Mouse (Mus musculus): Measurements from ENCODE around the gene Lrp5. TPM values are rescaled to one million over a fixed set of nuclear protein-coding genes. Genes with fewer than 3 reads are reported as not detected.

Gene Lrp5
- total and polyA plus RNA-seq, 3 experiments, result 16.1 to 31.9 TPM; not detected in 1

DNA sequence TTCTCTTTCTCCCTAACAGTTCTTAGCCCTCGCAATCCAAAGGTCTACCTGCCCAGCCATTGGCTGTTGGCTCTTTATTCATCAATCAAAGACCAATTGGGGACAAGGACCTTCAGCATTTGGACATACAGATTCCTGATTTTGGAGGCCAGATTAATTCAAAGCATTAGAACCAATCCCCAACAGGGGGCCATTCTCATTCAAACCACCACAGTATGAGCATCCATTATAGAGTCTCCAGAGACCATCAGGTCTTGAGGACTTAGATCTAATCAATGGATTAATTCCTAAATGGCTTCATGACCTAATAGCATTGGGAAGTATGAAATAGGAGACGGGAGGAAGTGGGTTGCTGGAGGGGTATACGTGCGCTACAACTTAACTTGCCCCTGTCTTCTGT is 16.1 kb upstream of the Lrp5 start:
- Histone ChIP-seq H3K36me3 (ENCODE audit: control insufficient read depth in 1 of 2, insufficient read depth in 2 of 2, low read length in 2 of 2) (no peaks in the 10 kb centered on the region; a peak in 1 of 4 replicates), H3K9ac (ENCODE audit: control insufficient read depth, low read depth, low read length, poor library complexity, severe bottlenecking) (no peak overlapping the region), H3K79me2 (ENCODE audit: control insufficient read depth, insufficient read depth, low read length, poor library complexity) (no peaks in the 10 kb centered on the region), H3K27ac (ENCODE audit: control insufficient read depth, low read depth, low read length) (no peak overlapping the region), H3K9me3 (replicated peaks; ENCODE audit: insufficient read depth, low read length) (no peaks in the 10 kb centered on the region), H3K27me3 (ENCODE audit: control insufficient read depth in 1 of 2, insufficient read depth in 2 of 2, low read length in 2 of 2) (no peaks in the 10 kb centered on the region), H3K4me1 (ENCODE audit: control insufficient read depth in 1 of 2, insufficient read depth in 2 of 2, low read length in 2 of 2) (peaks cover 0 to 2% of the 10 kb centered on the region in 2 experiments; a peak in 2 of 4 replicates), H3K4me3 (ENCODE audit: control insufficient read depth in 1 of 2, insufficient read depth in 1 of 2, low read depth in 2 of 2, low read length in 2 of 2) (no peak overlapping the region)
- no peak for TF ChIP-seq ELF1 (IDR thresholded peaks at IDR 0.05; ENCODE audit: low read depth, low read length)
- no peak for DNase-seq (ENCODE audit: low read depth, low spot score)

DNA sequence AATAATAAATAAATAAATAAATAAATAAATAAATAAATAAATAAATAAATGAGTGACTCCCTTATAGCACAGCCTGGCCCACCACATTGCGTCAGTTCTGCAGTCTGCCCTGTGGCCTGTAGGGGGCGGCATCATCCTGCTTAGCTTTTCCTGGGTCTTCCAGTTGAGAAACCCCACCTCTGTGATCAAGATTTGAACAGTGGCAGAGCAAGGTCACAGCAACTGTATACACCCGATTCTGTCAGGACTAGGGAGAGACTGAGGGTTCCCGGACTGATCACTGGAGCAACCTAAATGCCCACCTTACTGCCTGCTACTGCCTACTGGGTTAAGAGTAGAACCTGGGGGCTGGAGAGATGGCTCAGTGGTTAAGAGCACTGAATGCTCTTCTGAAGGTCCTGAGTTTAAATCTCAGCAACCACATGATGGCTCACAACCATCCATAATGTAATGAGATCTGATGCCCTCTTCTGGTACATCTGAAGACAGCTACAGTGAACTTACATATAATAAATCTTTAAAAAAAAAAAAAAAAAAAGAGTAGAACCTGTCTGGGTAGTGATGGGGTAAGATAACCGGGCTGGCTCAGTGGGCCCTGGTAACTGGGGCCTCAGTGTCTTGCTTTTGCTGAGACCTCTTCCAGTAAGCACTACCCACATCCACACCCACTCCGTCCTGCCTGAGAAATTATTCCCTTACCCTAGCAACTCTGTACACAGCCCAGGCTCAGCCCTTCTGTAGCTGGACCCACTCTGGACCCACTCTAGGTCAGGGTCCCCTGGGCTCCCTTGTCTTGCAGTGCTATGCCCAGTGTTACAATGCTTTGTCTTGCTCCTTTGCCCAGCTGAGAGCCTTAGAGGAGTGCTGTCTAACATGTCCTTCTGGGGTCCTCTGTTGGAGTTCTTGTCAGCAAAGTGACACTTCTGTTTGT is 13.4 kb upstream of the Lrp5 start:
- Histone ChIP-seq H3K79me2 (ENCODE audit: control insufficient read depth, insufficient read depth, low read length, poor library complexity) (no peaks in the 10 kb centered on the region), H3K27ac (ENCODE audit: control insufficient read depth, low read depth, low read length) (no peak overlapping the region), H3K4me3 (ENCODE audit: control insufficient read depth in 1 of 2, insufficient read depth in 1 of 2, low read depth in 2 of 2, low read length in 2 of 2) (no peak overlapping the region), H3K4me1 (ENCODE audit: control insufficient read depth in 1 of 2, insufficient read depth in 2 of 2, low read length in 2 of 2) (no peaks in the 10 kb centered on the region), H3K9ac (ENCODE audit: control insufficient read depth, low read depth, low read length, poor library complexity, severe bottlenecking) (no peak overlapping the region), H3K36me3 (ENCODE audit: control insufficient read depth in 1 of 2, insufficient read depth in 2 of 2, low read length in 2 of 2) (no peaks in the 10 kb centered on the region; a peak in 1 of 4 replicates), H3K27me3 (ENCODE audit: control insufficient read depth in 1 of 2, insufficient read depth in 2 of 2, low read length in 2 of 2) (no peaks in the 10 kb centered on the region), H3K9me3 (replicated peaks; ENCODE audit: insufficient read depth, low read length) (no peaks in the 10 kb centered on the region)
- TF ChIP-seq CTCF (IDR thresholded peaks at IDR 0.05 in 2 of 3, conservative IDR thresholded peaks at IDR 0.05 in 1 of 3; ENCODE audit: control insufficient read depth in 1 of 3, insufficient read depth in 1 of 3, low read depth in 2 of 3, low read length in 3 of 3, poor library complexity in 1 of 3, severe bottlenecking in 1 of 3), result peak; percentile 75 to 95 (median 86)
- TF ChIP-seq RCOR1 (IDR thresholded peaks at IDR 0.05; ENCODE audit: low read depth, low read length), result no peak
- TF ChIP-seq UBTF (IDR thresholded peaks at IDR 0.05; ENCODE audit: borderline replicate concordance, insufficient read depth, low read depth, low read length), result no peak
- peak; percentile 22; the same call in 1 of the 2 replicates for TF ChIP-seq SMC3 (IDR thresholded peaks at IDR 0.05; ENCODE audit: low read depth, low read length)
- TF ChIP-seq SIN3A (IDR thresholded peaks at IDR 0.05; ENCODE audit: low read length), result no peak
- no peak for TF ChIP-seq ZC3H11A (IDR thresholded peaks at IDR 0.05; ENCODE audit: low read depth, low read length)
- TF ChIP-seq RAD21 (IDR thresholded peaks at IDR 0.05; ENCODE audit: low read depth, low read length), result peak; percentile 67
- TF ChIP-seq ETS1 (IDR thresholded peaks at IDR 0.05; ENCODE audit: low read depth, low read length), result no peak
- TF ChIP-seq ZNF384 (IDR thresholded peaks at IDR 0.05; ENCODE audit: low read depth, low read length), result peak; percentile 73
- peak; percentile 81 for DNase-seq (ENCODE audit: low read depth, low spot score)

DNA sequence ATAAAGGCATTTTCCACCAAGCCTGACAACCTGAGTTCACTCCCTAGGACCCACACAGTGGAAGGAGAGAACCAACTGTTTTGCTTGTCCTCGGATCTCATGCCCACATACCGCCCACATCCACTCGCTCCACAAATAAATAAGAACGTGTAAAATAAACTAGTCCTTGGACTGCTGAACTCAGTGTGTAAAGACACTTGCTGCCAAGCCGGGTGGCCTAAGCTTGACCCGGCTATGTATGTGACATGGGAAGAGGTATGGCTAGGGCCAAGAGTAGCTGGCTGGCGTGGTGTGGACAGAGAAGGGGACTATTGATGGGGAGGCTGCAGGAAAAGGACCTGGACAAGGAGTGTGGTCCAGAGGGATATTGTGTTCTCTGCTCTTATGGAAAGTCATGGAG is 11.7 kb upstream of the Lrp5 start:
- Histone ChIP-seq H3K9me3 (replicated peaks; ENCODE audit: insufficient read depth, low read length) (no peaks in the 10 kb centered on the region), H3K27me3 (ENCODE audit: control insufficient read depth in 1 of 2, insufficient read depth in 2 of 2, low read length in 2 of 2) (no peaks in the 10 kb centered on the region), H3K4me1 (ENCODE audit: control insufficient read depth in 1 of 2, insufficient read depth in 2 of 2, low read length in 2 of 2) (no peaks in the 10 kb centered on the region), H3K79me2 (ENCODE audit: control insufficient read depth, insufficient read depth, low read length, poor library complexity) (no peaks in the 10 kb centered on the region), H3K4me3 (ENCODE audit: control insufficient read depth in 1 of 2, insufficient read depth in 1 of 2, low read depth in 2 of 2, low read length in 2 of 2) (no peak overlapping the region), H3K36me3 (ENCODE audit: control insufficient read depth in 1 of 2, insufficient read depth in 2 of 2, low read length in 2 of 2) (no peaks in the 10 kb centered on the region; a peak in 1 of 4 replicates), H3K27ac (ENCODE audit: control insufficient read depth, low read depth, low read length) (no peak overlapping the region), H3K9ac (ENCODE audit: control insufficient read depth, low read depth, low read length, poor library complexity, severe bottlenecking) (no peak overlapping the region)
- no peak for TF ChIP-seq RCOR1 (IDR thresholded peaks at IDR 0.05; ENCODE audit: low read depth, low read length)
- no peak for TF ChIP-seq HCFC1 (IDR thresholded peaks at IDR 0.05; ENCODE audit: low read depth, low read length)
- no peak for TF ChIP-seq MYB (IDR thresholded peaks at IDR 0.05; ENCODE audit: low read depth, low read length)
- no peak for TF ChIP-seq E2F4 (IDR thresholded peaks at IDR 0.05; ENCODE audit: borderline replicate concordance, low read depth, low read length)
- no peak for TF ChIP-seq MAZ (IDR thresholded peaks at IDR 0.05; ENCODE audit: low read depth, low read length)
- no peak for TF ChIP-seq MAX (IDR thresholded peaks at IDR 0.05; ENCODE audit: low read length)
- TF ChIP-seq CTCF (IDR thresholded peaks at IDR 0.05 in 2 of 3, conservative IDR thresholded peaks at IDR 0.05 in 1 of 3; ENCODE audit: control insufficient read depth in 1 of 3, insufficient read depth in 1 of 3, low read depth in 2 of 3, low read length in 3 of 3, poor library complexity in 1 of 3, severe bottlenecking in 1 of 3), result no peak
- TF ChIP-seq GATA1 (IDR thresholded peaks at IDR 0.05; ENCODE audit: low read depth, low read length), result no peak
- no peak for TF ChIP-seq ELF1 (IDR thresholded peaks at IDR 0.05; ENCODE audit: low read depth, low read length)
- no peak for DNase-seq (ENCODE audit: low read depth, low spot score)

Measured in MEL (cell line).